Mouse (Mus musculus): ENCODE data around the gene Pcolce2. TPM values are rescaled to one million over a fixed set of nuclear protein-coding genes. Genes with fewer than 3 reads are reported as not detected.

Pcolce2 gene
- polyA plus RNA-seq (2014; fragmentation: Illumina TruSeq; extraction: RNeasy Lipid Tissue Mini Kit (QIAGEN cat#74804); ENCODE audit: insufficient read depth, low read depth, low replicate concordance): 154 TPM

GRCm38 (mm10) chr9:95637271-95638181, at the start of gene Pcolce2:
Gene Pcolce2, plus strand, starts transcription at chr9:95637601.

Other genes starting within 250 kb of the Pcolce2 start
- 4.4 TPM for gene Chst2, start 230.9 kb upstream of the Pcolce2 start, polyA plus RNA-seq (2014; fragmentation: Illumina TruSeq; extraction: RNeasy Lipid Tissue Mini Kit (QIAGEN cat#74804); ENCODE audit: insufficient read depth, low read depth, low replicate concordance)
- 12.8 TPM for gene U2surp, start 125.6 kb upstream of the Pcolce2 start, polyA plus RNA-seq (2014; fragmentation: Illumina TruSeq; extraction: RNeasy Lipid Tissue Mini Kit (QIAGEN cat#74804); ENCODE audit: insufficient read depth, low read depth, low replicate concordance)
- 0.40 TPM for gene Paqr9, start 77.9 kb upstream of the Pcolce2 start, polyA plus RNA-seq (2014; fragmentation: Illumina TruSeq; extraction: RNeasy Lipid Tissue Mini Kit (QIAGEN cat#74804); ENCODE audit: insufficient read depth, low read depth, low replicate concordance)
- gene Trpc1, start 112.8 kb downstream of the Pcolce2 start, polyA plus RNA-seq (2014; fragmentation: Illumina TruSeq; extraction: RNeasy Lipid Tissue Mini Kit (QIAGEN cat#74804); ENCODE audit: insufficient read depth, low read depth, low replicate concordance): 3.2 TPM
- 5.0 TPM for gene Pls1, start 207.7 kb downstream of the Pcolce2 start, polyA plus RNA-seq (2014; fragmentation: Illumina TruSeq; extraction: RNeasy Lipid Tissue Mini Kit (QIAGEN cat#74804); ENCODE audit: insufficient read depth, low read depth, low replicate concordance)
- 2.8 TPM for gene Atr, start 220.0 kb downstream of the Pcolce2 start, polyA plus RNA-seq (2014; fragmentation: Illumina TruSeq; extraction: RNeasy Lipid Tissue Mini Kit (QIAGEN cat#74804); ENCODE audit: insufficient read depth, low read depth, low replicate concordance)